Mouse (Mus musculus) right cerebral cortex, postnatal 14 days (tissue): ENCODE data around the gene Usf2.

Experiments
- DNase-seq: peaks from one replicate; pipeline ENCODE4 v3.0.0; 2022

The Usf2 gene

DNA sequence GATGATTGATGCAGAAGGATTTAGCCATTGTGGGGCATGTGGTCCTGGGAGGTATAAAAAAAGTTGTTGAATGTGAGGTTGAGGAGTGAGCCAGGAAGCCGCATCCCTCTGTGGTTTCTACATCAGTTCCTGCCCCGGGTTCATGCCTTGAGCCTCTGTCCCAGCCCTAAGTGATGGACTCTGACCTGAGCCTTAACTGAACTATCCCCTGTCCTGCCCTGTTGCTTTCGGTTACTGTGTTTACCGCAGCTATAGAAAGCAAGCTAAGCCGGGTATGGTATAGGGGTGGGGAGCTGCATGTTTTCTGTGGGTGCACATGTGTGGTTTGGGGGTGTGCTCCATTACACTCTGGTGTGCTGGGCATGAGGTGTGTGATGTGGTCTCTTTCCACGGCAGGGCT, 46.8 kb downstream of the Usf2 start:
- no peak for DNase-seq

DNA sequence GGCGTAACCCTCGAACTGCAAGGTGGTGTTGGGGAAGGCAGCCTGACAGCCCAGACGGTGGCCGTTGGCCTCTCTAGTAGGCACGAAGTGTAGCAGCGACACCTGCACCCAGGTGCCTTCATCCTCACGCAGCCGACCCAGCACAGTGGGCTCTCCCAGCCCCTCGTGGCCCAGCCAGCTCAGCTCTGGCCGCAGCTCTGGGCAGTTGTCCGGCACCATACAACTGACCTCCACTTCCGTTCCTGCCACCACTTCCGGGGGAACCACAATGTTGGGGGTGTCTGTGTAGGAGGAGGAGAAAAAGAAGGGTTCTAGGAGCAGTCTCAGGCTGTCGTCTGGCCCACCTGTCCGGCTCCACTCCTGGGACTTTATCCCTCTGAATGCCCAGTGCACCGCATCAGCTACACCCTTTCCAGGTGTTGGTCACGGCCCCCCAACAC, 47.6 kb downstream of the Usf2 start:
- DNase-seq = no peak

DNA sequence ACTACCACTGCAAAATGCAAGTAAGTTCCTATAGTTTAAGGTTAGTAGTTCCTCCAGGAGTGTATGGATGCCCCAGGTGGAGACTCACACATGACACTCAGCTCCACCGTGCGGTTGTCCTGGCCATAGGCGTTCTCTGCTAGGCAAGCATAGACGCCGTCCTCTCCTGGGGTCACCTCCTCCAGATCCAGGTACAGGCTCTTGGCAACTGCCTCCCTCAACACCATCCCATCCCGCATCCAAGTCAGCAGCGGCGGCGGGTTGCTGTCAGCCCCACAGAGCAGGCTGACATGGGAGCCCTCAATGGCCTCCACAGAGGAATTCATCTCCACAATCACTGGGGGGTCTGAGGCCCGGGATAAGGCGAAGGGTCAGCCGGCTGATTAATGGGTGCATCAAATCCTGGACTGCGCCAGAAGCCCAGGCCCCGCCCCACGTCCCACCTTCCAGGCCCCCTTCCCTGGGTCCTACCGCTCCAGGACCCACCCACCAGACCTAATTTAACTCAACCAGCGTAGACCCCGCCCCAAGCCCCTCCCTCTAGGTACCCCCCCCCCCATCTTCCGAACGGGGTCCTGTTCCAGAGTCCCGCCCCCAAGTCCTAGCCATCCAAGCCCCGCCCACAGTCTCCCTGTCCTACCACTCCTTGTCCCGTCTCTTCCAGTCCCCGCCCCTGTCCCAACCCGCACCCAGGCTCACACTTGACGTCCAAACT, 48.2 kb downstream of the Usf2 start:
- DNase-seq = no peak

DNA sequence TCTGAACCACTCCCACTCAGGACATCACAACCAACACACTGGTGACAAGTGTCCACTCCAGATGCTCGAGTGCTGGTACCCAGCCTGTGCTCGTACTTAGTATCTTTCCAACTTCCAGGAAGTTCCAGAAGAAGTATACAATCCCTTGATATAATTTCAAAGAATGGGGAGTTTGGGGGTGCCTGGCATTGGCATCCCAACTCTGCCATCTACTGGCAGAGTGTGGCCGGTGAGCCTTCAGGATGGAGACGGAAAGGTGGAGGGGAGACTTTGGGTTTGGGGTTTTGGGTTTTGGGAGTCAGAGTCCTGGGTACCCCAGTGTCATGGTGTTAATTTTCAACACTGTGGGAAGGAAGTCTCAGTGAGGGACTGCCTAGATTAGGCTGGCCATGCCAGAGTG, 52.6 kb downstream of the Usf2 start:
- peak; percentile 34 for DNase-seq
